Mouse (Mus musculus) small intestine, adult 2 months (tissue): Measurements from ENCODE around the gene Fam76b. TPM values are rescaled to one million over a fixed set of nuclear protein-coding genes. Genes with fewer than 3 reads are reported as not detected.
A peak's percentile ranks its signal among the peaks of the same experiment; 100 is the strongest.

ENCODE experiments used
- H3K27ac ChIP-seq: fragments of 200-500 bp; 2 replicates; pipeline ENCODE4 v1.5.1; 2012; ENCODE audit warnings: low read depth, low read length, control low read depth, inconsistent platforms; ENCODE audit not compliant: insufficient read depth
- H3K27me3 ChIP-seq: fragments of 200-500 bp; 2 replicates; pipeline ENCODE4 v1.6.1; 2012; ENCODE audit warnings: mild to moderate bottlenecking, moderate library complexity, low read length, inconsistent platforms; ENCODE audit not compliant: control insufficient read depth, insufficient read depth
- H3K36me3 ChIP-seq: fragments of 200-500 bp; 2 replicates; pipeline ENCODE4 v1.6.1; 2012; ENCODE audit warnings: mild to moderate bottlenecking, low read length, control low read depth, inconsistent platforms; ENCODE audit not compliant: control insufficient read depth, insufficient read depth
- H3K4me1 ChIP-seq: fragments of 200-500 bp; 2 replicates; pipeline ENCODE4 v1.6.1; 2012; ENCODE audit warnings: low read length, inconsistent platforms, mixed read lengths; ENCODE audit not compliant: control insufficient read depth, insufficient read depth, insufficient read length
- H3K4me3 ChIP-seq: fragments of 200-500 bp; 2 replicates; pipeline ENCODE4 v1.5.1; 2012; ENCODE audit warnings: low read depth, mild to moderate bottlenecking, control low read depth, inconsistent platforms, low read length, moderate library complexity
- CTCF ChIP-seq: fragments of 200-500 bp; IDR thresholded peaks from 2 replicates; pipeline ENCODE4 v1.5.1; 2012; ENCODE audit warnings: low read depth, mild to moderate bottlenecking, control low read depth, inconsistent platforms, low read length, moderate library complexity, mixed read lengths; ENCODE audit not compliant: insufficient replicate concordance, insufficient read length; ENCODE audit errors: extremely low read depth
- POLR2A ChIP-seq: fragments of 200-500 bp; IDR thresholded peaks from 2 replicates; pipeline ENCODE4 v1.6.1; 2012; ENCODE audit warnings: low read depth, mild to moderate bottlenecking, control low read depth, inconsistent platforms, low read length, moderate library complexity
- WGBS: fragments of 180-500 bp; shearing (Covaris S2); methylation state at CpG from one replicate; pipeline ENCODE4 v1.1.7; 2018; 5-methylcytosine and 5-hydroxymethylcytosine counted together
- polyA plus RNA-seq: library from polyadenylated mRNA; depleted of rRNA; stranded (reverse); fragments of >200 nt; gene quantifications from 2 replicates; pipeline ENCODE4 v1.2.3, GENCODE M21; 2012

The Fam76b gene
- polyA plus RNA-seq, 1 experiment, result 7.4 TPM

GRCm38 (mm10) chr9:13809937-13810336 is 17.6 kb upstream of the Fam76b start:
- Histone ChIP-seq H3K36me3 (peaks cover 49% of the 10 kb centered on the region), H3K4me3 (no peak overlapping the region), H3K27ac (no peak overlapping the region), H3K27me3 (no peaks in the 10 kb centered on the region), H3K4me1 (no peaks in the 10 kb centered on the region)
- TF ChIP-seq CTCF (peak; percentile 24; the same call in 1 of the 2 replicates), POLR2A (no peak)

- H3K4me3 ChIP-seq, result no peak overlapping the region
- H3K4me1 ChIP-seq, result no peaks in the 10 kb centered on the region
- no peak overlapping the region for H3K27ac ChIP-seq
- peaks cover 51% of the 10 kb centered on the region for H3K36me3 ChIP-seq
- WGBS, result 91% methylated on average over 9 of the region's 9 CpGs
- no peak for TF ChIP-seq CTCF
- no peak for TF ChIP-seq POLR2A
- H3K27me3 ChIP-seq, result no peaks in the 10 kb centered on the region
Measured at GRCm38 (mm10) chr9:13818369-13818768, 9.1 kb upstream of the Fam76b start.

- Histone ChIP-seq H3K4me3 (no peak overlapping the region), H3K4me1 (peaks cover 3% of the 10 kb centered on the region; the same call in 1 of the 2 replicates), H3K27me3 (no peaks in the 10 kb centered on the region), H3K36me3 (peaks cover 37% of the 10 kb centered on the region), H3K27ac (no peak overlapping the region)
- whole genome bisulfite sequencing, result 81% methylated on average over 3 of the region's 3 CpGs
- TF ChIP-seq POLR2A, result no peak
- no peak for TF ChIP-seq CTCF
Measured at GRCm38 (mm10) chr9:13820774-13821173, 6.7 kb upstream of the Fam76b start.

DNA sequence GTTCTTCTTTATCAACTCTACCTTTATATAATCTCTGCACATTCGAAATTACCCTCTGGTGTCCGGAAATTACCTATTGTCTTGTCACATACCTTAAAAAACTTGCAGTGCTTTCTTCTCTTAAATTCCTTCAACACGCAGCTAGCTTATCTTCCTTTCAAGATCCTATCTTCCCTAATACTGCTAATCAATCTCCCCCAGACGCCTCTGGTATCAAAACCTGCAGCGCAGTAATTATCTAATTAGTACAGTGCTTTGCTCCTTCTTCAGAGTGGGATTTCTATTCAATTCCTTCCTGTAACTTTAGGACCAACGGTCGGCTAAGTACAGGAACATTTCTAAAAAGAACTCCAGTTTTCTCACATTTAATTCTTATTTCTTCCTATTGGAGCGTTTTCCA is 1.6 kb upstream of the Fam76b start:
- 2% methylated on average over 8 of the region's 8 CpGs for WGBS
- H3K27ac ChIP-seq, result peak overlapping the region; percentile 92
- H3K27me3 ChIP-seq, result no peaks in the 10 kb centered on the region
- H3K4me1 ChIP-seq, result peaks cover 3% of the 10 kb centered on the region; the same call in 1 of the 2 replicates
- H3K36me3 ChIP-seq, result peaks cover 6% of the 10 kb centered on the region; the same call in 1 of the 2 replicates
- TF ChIP-seq CTCF (no peak), POLR2A (no peak)
- peak overlapping the region; percentile 91 for H3K4me3 ChIP-seq

DNA sequence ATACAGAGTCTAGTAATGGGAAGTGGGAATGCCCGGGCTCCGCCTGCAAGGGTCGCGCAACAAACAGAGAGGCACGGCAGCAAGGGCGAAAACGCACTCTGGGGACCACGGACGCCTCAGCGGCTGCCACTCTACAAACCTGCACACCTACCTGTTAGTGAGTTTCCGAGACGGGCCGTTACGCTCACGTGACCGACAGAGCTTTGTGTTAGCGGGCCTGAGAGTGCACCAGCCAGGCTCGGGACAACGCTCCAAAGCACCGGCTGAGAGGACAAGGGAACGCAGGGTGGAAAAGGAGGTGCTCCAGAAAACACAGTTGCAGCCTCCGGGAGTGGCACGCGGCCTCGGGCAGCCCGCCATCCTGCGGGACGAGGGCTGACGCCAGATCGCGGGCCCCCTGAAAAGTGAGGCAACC is 1.1 kb upstream of the Fam76b start:
- under 1% methylated on average over 31 of the region's 31 CpGs for WGBS
- Histone ChIP-seq H3K36me3 (peaks cover 4% of the 10 kb centered on the region; the same call in 1 of the 2 replicates), H3K4me3 (peak overlapping the region; percentile 91)

DNA sequence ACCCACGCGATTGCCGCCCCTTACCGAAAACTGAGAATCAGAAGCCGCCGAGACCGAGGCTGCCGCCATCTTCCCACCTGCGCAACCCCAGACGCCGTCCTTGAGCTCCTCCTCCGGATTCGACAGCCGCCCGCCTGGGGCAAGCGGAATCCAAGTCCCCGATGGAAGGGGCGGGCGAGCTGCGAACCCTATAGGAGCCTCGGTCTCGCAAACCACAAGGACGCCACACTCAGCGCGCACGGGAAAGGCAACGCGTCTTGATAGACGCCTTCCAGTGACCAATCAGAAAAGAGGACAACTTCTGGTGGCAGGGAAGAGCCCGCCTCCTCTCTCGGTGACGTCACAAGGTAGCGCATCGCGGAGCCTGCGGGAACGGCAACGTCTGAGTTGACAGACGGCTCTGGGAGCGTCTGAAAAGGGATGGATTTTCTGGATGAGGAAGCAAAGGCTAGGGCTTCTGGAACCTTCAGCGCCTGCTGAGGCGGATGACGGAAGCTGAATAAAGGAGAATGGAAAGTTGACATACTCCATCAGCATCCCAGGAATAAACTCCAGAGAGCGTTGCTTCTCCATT is 597 bp upstream of the Fam76b start, which contains the start of gene Cep57:
Cep57 (minus strand) TSS at position 276 of the 574 bp plus-strand sequence.
- Histone ChIP-seq H3K4me3 (peak within 1 kb of the TSS; percentile 91), H3K4me1 (peaks cover 3% of the 10 kb centered on the region; the same call in 1 of the 2 replicates), H3K27me3 (no peaks in the 10 kb centered on the region), H3K27ac (peak within 1 kb of the TSS; percentile 92), H3K36me3 (peaks cover 8% of the 10 kb centered on the region)
- under 1% methylated on average over 44 of the region's 44 CpGs for WGBS
- TF ChIP-seq POLR2A, result peak; percentile 65
- TF ChIP-seq CTCF, result no peak

More for the DNA sequence above, 1.1 kb upstream of the Fam76b start:
- no peak; the same call in 1 of the 2 replicates for TF ChIP-seq POLR2A
- no peak for TF ChIP-seq CTCF
- Histone ChIP-seq H3K4me1 (peaks cover 3% of the 10 kb centered on the region; the same call in 1 of the 2 replicates), H3K27me3 (no peaks in the 10 kb centered on the region), H3K27ac (peak overlapping the region; percentile 92)

DNA sequence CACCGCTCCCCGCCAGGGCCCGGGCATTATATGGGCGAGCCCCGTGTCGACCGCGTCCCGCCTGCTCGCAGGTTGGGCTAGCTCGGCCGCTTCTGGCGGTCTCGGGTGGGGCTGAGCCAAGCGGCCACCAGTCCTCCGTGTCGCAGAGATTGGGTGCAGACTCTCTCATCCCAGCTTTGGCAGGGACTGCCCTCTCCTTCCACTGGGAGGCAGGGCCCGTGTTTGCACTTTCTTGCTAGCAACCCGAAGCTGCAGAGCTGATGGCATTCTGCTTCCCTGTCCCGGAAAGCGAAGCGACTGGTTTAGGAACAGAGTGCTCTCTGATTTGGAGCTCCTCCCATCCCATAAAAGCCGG is 548 bp downstream of the Fam76b start:
- under 1% methylated on average over 23 of the region's 23 CpGs for WGBS
- H3K36me3 ChIP-seq, result peaks cover 17% of the 10 kb centered on the region
- peak overlapping the region; percentile 81 for H3K27ac ChIP-seq
- H3K27me3 ChIP-seq, result no peaks in the 10 kb centered on the region
- H3K4me3 ChIP-seq, result peak overlapping the region; percentile 80
- peaks cover 3% of the 10 kb centered on the region; the same call in 1 of the 2 replicates for H3K4me1 ChIP-seq
- TF ChIP-seq CTCF, result no peak
- no peak for TF ChIP-seq POLR2A
